Mouse (Mus musculus) stomach, embryonic 14.5 days (tissue): ENCODE measurements around the gene Trim47. TPM values are rescaled to one million over a fixed set of nuclear protein-coding genes. Genes with fewer than 3 reads are reported as not detected.

Source experiments
- ATAC-seq: fragments of 200-750 bp; cut with Nextera tagmentation; 2 replicates; pipeline ENCODE4 v1.8.0; 2017; ENCODE audit warnings: low read depth, moderate TSS enrichment; ENCODE audit not compliant: insufficient number of reproducible peaks, insufficient read depth, low FRiP score
- H3K27ac ChIP-seq: fragments of 300-500 bp; sonication (generic); 2 replicates; pipeline ENCODE4 v1.5.1; 2014; ENCODE audit warnings: mild to moderate bottlenecking, low read length, moderate library complexity, mixed read lengths
- H3K27me3 ChIP-seq: fragments of 300-500 bp; sonication (generic); 2 replicates; pipeline ENCODE4 v1.6.1; 2014; ENCODE audit warnings: low read length, control low read depth, mixed read lengths; ENCODE audit not compliant: control insufficient read depth, insufficient read depth
- H3K36me3 ChIP-seq: fragments of 300-500 bp; sonication (generic); 2 replicates; pipeline ENCODE4 v1.6.1; 2014; ENCODE audit warnings: mild to moderate bottlenecking, control low read depth, low read length, moderate library complexity, mixed read lengths; ENCODE audit not compliant: control insufficient read depth, insufficient read depth
- H3K4me1 ChIP-seq: fragments of 300-500 bp; sonication (generic); 2 replicates; pipeline ENCODE4 v1.6.1; 2014; ENCODE audit warnings: low read length, control low read depth, mixed read lengths; ENCODE audit not compliant: control insufficient read depth, insufficient read depth
- H3K4me2 ChIP-seq: fragments of 300-500 bp; sonication (generic); replicated peaks from 2 replicates; pipeline ENCODE4 v1.6.1; 2014; ENCODE audit warnings: low read depth, low read length, control low read depth
- H3K4me3 ChIP-seq: fragments of 300-500 bp; sonication (generic); 2 replicates; pipeline ENCODE4 v1.5.1; 2014; ENCODE audit warnings: low read depth, low read length, control low read depth
- H3K9ac ChIP-seq: fragments of 300-500 bp; sonication (generic); replicated peaks from 2 replicates; pipeline ENCODE4 v1.6.1; 2014; ENCODE audit warnings: low read depth, mild to moderate bottlenecking, control low read depth, low read length, moderate library complexity, mixed read lengths
- H3K9me3 ChIP-seq: fragments of 300-500 bp; sonication (generic); 2 replicates; pipeline ENCODE4 v1.6.1; 2016; ENCODE audit warnings: low read depth, low read length, control low read depth; ENCODE audit not compliant: control insufficient read depth
- WGBS: fragments of 180-500 bp; shearing (Covaris S2); extraction: QIAGEN DNeasy Blood & Tissue Kit; methylation state at CpG from one replicate; pipeline ENCODE4 v1.1.7; 2014; 5-methylcytosine and 5-hydroxymethylcytosine counted together
- polyA plus RNA-seq: library from polyadenylated mRNA; unstranded; fragments of >200 nt; fragmentation: Nextera tagmentation; extraction: Ambion mirVana; gene quantifications from 2 replicates; pipeline ENCODE4 v1.2.1, GENCODE M21; 2014

Gene Trim47
- polyA plus RNA-seq, 1 experiment from 2014 or later, result 12.2 TPM

DNA sequence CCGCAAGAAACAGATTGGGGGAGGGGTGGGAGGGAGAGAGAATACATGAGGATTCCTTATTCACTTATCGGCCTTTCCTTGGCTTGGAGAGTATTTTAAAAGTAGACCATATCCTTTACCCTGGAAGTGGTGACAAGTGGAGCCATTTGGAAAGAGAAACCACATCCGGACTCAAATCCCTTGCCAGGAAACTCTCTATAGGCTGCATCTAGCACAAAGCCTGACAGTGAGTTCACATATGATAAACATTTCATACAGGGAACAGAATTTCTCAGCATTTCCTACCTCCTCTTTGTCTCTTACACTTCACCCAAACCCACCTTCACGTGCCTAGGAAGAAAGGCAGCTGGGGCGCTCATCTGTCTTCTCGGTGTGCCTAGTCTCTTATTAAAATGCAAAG, 40.2 kb upstream of the Trim47 start:
- Histone ChIP-seq H3K36me3 (peaks cover 11% of the 10 kb centered on the region; the same call in 1 of the 2 replicates), H3K27me3 (no peaks in the 10 kb centered on the region), H3K9ac (peak overlapping the region; percentile 70), H3K27ac (peak overlapping the region; percentile 94), H3K4me1 (peaks cover 5% of the 10 kb centered on the region; the same call in 1 of the 2 replicates), H3K4me3 (peak overlapping the region; percentile 69), H3K4me2 (peak overlapping the region; percentile 71), H3K9me3 (no peaks in the 10 kb centered on the region)
- ATAC-seq, result no peak
- 4% methylated on average over 6 of the region's 6 CpGs for WGBS

DNA sequence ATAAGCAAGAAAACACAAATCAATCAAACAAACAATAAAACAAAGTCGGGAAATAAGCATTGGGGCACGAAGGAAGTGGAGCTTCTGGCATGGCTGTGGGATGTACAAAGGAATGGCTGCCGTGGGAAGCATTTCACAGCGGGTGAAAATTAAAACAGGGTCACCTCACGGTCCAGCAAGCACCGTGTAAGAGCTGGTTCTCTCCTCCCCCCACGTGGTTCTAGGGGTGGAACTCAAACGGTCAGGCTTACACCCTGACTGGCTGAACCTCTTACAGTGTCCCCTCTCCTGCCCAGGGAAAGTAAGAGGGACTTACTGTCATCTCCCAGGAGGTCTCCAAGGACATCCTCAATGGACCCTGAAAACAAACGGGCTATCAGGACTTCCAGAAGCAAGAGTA, 36.0 kb upstream of the Trim47 start:
- Histone ChIP-seq H3K4me3 (no peak overlapping the region), H3K36me3 (peaks cover 22% of the 10 kb centered on the region; the same call in 1 of the 2 replicates), H3K4me2 (no peak overlapping the region), H3K27me3 (no peaks in the 10 kb centered on the region), H3K4me1 (peaks cover 5% of the 10 kb centered on the region; the same call in 1 of the 2 replicates), H3K9me3 (no peaks in the 10 kb centered on the region), H3K9ac (no peak overlapping the region), H3K27ac (no peak overlapping the region)
- no peak for ATAC-seq
- WGBS, result 56% methylated on average over 9 of the region's 9 CpGs

DNA sequence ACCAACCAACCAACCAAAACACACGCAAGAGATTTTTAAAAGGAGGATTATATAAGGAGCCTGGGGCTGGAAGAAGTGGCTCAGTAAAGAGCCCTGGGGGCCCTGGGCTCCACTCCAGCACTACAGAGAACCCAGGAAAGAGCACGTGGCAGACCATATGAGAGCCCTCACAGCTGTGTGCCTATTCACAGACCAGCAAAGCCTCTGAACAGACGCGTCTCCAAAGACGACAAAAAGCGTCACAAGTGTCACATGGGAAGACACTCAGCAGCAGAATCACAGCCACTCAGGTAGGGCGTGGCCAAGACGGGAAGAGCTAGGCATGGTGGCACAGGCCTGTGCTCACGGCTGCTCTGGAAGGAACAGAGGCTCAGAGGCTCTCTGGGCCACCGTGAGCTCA, 35.1 kb upstream of the Trim47 start:
- Histone ChIP-seq H3K9me3 (no peaks in the 10 kb centered on the region), H3K36me3 (peaks cover 25% of the 10 kb centered on the region; the same call in 1 of the 2 replicates), H3K27me3 (no peaks in the 10 kb centered on the region), H3K4me1 (peaks cover 5% of the 10 kb centered on the region; the same call in 1 of the 2 replicates), H3K9ac (no peak overlapping the region), H3K4me2 (no peak overlapping the region), H3K27ac (peak overlapping the region; percentile 63; the same call in 1 of the 2 replicates), H3K4me3 (no peak overlapping the region)
- WGBS, result 64% methylated on average over 10 of the region's 10 CpGs
- no peak for ATAC-seq

DNA sequence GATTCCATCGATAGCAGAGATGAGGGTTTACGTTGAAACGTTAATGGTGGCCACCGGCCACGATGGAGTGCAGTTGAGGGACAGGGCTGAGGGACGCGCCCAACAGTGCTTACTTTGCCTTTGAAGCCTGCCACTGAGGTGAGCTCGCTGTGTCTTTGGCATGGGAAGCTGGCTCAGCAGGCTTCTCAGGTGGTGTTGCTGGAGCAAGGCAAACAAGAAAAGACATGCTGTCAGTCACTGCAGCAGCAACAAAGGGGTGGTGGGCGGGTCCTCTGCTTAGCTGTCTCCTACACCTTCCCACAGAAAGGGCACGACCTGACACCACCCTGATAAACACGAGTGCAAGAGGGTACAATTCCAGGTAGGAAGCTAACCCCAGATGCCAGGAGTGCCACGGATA, 34.3 kb upstream of the Trim47 start:
- Histone ChIP-seq H3K36me3 (peaks cover 30% of the 10 kb centered on the region), H3K4me2 (no peak overlapping the region), H3K27ac (peak overlapping the region; percentile 63; the same call in 1 of the 2 replicates), H3K4me1 (no peaks in the 10 kb centered on the region; the same call in 1 of the 2 replicates), H3K9me3 (no peaks in the 10 kb centered on the region), H3K4me3 (no peak overlapping the region), H3K27me3 (no peaks in the 10 kb centered on the region), H3K9ac (no peak overlapping the region)
- 40% methylated on average over 12 of the region's 12 CpGs for WGBS
- peak; percentile 47; the same call in 1 of the 2 replicates for ATAC-seq

DNA sequence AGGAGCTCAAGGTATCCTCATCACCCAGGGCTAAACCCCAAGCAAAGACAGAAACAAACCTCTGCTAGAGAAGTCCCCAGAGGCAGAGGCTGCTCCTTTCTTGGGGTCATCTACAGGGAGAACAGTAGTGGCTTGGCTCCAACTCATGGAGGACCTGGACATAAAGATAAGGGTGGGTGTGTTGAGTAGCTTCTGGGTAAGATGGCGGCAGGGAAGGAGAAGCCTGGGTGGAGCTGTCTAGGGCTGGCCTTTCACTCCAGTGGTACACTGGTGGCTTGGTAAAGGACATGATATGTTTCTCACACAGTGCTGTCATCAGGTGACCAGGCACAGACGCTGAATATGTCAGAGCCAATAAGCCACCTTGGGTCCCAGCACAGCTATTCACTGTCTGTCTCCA, 23.9 kb upstream of the Trim47 start:
- H3K9ac ChIP-seq, result no peak overlapping the region
- ATAC-seq, result no peak
- no peaks in the 10 kb centered on the region for H3K9me3 ChIP-seq
- no peaks in the 10 kb centered on the region for H3K4me1 ChIP-seq
- no peaks in the 10 kb centered on the region for H3K27me3 ChIP-seq
- 94% methylated on average over 2 of the region's 2 CpGs for WGBS
- no peak overlapping the region for H3K4me3 ChIP-seq
- no peak overlapping the region for H3K27ac ChIP-seq
- H3K4me2 ChIP-seq, result no peak overlapping the region
- H3K36me3 ChIP-seq, result peaks cover 71% of the 10 kb centered on the region

- H3K9me3 ChIP-seq, result no peaks in the 10 kb centered on the region
- H3K4me2 ChIP-seq, result no peak overlapping the region
- H3K27ac ChIP-seq, result no peak overlapping the region
- H3K9ac ChIP-seq, result no peak overlapping the region
- H3K4me1 ChIP-seq, result no peaks in the 10 kb centered on the region
- no peak overlapping the region for H3K4me3 ChIP-seq
- no peaks in the 10 kb centered on the region for H3K27me3 ChIP-seq
- peaks cover 69% of the 10 kb centered on the region for H3K36me3 ChIP-seq
- WGBS, result 76% methylated on average over 6 of the region's 6 CpGs
- ATAC-seq, result no peak
Measured at GRCm38 (mm10) chr11:116149341-116149740, 22.3 kb upstream of the Trim47 start.

DNA sequence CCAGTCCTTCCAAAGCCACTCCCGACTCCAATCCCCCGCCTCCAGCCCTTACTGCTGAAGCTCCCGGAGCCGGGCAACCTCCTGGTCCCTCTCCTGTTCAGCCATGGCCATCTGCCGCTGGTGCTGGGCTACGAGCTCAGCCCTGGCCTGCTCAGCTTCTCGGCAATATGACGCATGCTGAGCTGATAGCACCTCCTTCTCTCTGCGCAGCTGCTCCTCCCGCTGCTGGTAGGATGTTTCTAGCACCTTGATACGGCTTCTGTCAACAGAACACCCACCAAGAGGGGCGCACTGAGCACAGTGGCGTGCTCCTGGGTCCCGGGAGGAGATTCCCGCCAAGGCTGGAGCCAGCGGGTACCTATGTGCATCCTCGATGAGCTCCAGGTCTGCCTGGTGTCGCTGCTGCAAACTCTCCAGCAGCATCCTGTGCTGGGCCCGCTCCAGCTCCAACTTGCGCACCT, 21.8 kb upstream of the Trim47 start:
- no peak for ATAC-seq
- Histone ChIP-seq H3K9me3 (no peaks in the 10 kb centered on the region), H3K4me1 (no peaks in the 10 kb centered on the region), H3K27ac (no peak overlapping the region), H3K36me3 (peaks cover 70% of the 10 kb centered on the region), H3K4me3 (no peak overlapping the region), H3K4me2 (no peak overlapping the region), H3K9ac (no peak overlapping the region), H3K27me3 (no peaks in the 10 kb centered on the region)
- 45% methylated on average over 20 of the region's 20 CpGs for WGBS

DNA sequence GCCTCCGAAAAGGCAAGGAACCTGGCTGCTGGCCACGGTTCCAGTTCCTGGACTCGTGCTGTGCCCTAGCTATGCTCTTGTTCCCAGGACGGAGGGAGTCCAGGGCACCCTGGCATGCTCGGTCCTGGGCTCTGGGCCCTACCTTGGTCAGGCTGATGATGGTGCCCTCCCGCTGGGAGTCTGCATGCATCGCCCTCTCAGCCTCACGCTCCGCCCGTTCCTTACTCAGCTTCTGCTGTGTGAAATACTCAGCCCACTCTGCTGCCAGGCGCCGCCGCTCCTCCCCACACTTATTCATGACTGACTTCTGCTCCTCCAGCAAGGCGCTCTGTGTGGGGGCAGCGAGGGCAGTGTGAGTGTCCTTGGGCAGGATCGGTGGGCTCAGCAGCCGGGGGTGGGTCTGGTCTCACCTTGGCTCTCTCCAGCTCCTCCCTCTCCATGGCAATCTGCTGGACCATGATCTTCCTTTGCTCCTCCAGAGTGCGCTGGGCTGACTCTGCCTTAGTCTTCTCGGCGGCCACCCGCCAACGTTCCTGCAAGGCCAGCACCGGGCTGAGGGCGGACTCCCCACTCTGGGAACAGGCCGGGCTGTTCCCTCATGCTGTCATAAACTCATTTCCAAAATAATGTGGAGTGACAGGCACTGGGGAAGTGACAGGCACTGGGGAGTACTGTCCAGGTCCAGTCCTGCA, 19.4 kb upstream of the Trim47 start:
- peaks cover 69% of the 10 kb centered on the region for H3K36me3 ChIP-seq

More for the DNA sequence above, 19.4 kb upstream of the Trim47 start:
- H3K27me3 ChIP-seq, result no peaks in the 10 kb centered on the region
- H3K27ac ChIP-seq, result no peak overlapping the region; the same call in 1 of the 2 replicates
- ATAC-seq, result no peak
- H3K9me3 ChIP-seq, result no peaks in the 10 kb centered on the region
- no peak overlapping the region for H3K4me3 ChIP-seq
- WGBS, result 75% methylated on average over 25 of the region's 25 CpGs
- no peak overlapping the region for H3K9ac ChIP-seq
- no peak overlapping the region for H3K4me2 ChIP-seq
- H3K4me1 ChIP-seq, result no peaks in the 10 kb centered on the region
